Mouse (Mus musculus): ENCODE measurements around the gene Chchd6.

DNA sequence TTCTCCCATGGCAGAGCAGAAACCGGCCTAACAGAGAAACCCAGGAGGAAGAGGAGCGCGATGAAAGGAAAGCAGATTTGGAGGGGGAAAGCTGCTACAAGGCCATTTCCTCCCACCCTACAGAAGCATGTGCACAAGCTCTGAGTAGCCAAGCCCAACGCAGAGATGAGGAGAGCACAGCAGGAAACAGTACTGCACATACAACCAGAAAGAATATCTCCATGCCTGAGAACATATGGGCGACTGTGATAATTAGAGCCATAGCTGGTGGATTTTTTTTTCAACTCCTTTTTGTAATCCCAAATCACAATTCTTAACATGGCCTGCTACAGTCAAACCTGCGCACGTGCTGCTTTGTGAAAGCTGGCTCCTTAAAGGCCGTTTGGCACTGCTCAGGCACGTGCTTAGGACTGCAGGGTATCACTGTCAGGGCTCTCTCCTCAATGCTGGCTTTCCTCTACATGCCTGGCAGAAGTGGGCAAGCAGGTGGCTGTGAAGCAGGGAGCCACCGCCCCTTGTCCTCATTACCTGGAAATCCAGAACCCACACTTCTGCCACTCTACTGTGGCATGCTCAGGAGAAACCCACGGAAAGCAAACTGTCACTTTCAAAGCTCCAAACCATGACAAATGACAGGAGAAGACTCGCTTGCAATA lies 129.3 kb downstream of the Chchd6 start:
- TF ChIP-seq POLR2A (IDR thresholded peaks at IDR 0.05; ENCODE audit: extremely low read depth, insufficient read depth, low read length) (no peak), CTCF (IDR thresholded peaks at IDR 0.05; ENCODE audit: extremely low read depth, insufficient read depth, low read length) (no peak)
